Mouse (Mus musculus): Measurements from ENCODE around the gene Tmem130. TPM values are rescaled to one million over a fixed set of nuclear protein-coding genes. Genes with fewer than 3 reads are reported as not detected.

Tmem130 gene
- polyA plus RNA-seq, 1 experiment: not detected

GRCm38 (mm10) chr5:144755191-144755590, 6.4 kb downstream of the Tmem130 start:
- H3K4me3 ChIP-seq (ENCODE audit: insufficient read depth, poor library complexity, severe bottlenecking): no peak overlapping the region
- no peaks in the 10 kb centered on the region for H3K79me2 ChIP-seq (ENCODE audit: control insufficient read depth, insufficient read depth)
- peaks cover 11% of the 10 kb centered on the region for H3K27me3 ChIP-seq (ENCODE audit: control insufficient read depth, insufficient read depth, insufficient read length)
- no peak overlapping the region for H3ac ChIP-seq (ENCODE audit: control insufficient read depth, insufficient read length, low read depth)
- TF ChIP-seq CEBPB (IDR thresholded peaks at IDR 0.05; ENCODE audit: low read depth) (no peak), MYOD1 (IDR thresholded peaks at IDR 0.05; ENCODE audit: control insufficient read depth, insufficient read length, low read depth) (no peak), FOSL1 (IDR thresholded peaks at IDR 0.05; ENCODE audit: insufficient read depth, low read length, poor library complexity, severe bottlenecking) (no peak), USF1 (IDR thresholded peaks at IDR 0.05; ENCODE audit: low read depth) (no peak), MYOG (IDR thresholded peaks at IDR 0.05; ENCODE audit: control insufficient read depth, extremely low read depth, insufficient read length) (no peak), MAX (IDR thresholded peaks at IDR 0.05) (no peak), CTCF (IDR thresholded peaks at IDR 0.05; ENCODE audit: control insufficient read depth, insufficient read depth, insufficient read length) (no peak)
- H3K79me3 ChIP-seq (ENCODE audit: low read depth): no peaks in the 10 kb centered on the region
- no peaks in the 10 kb centered on the region for H3K36me3 ChIP-seq (ENCODE audit: control insufficient read depth, insufficient read depth)

- no peaks in the 10 kb centered on the region for H3K36me3 ChIP-seq (ENCODE audit: control insufficient read depth, insufficient read depth)
- H3K4me3 ChIP-seq (ENCODE audit: insufficient read depth, poor library complexity, severe bottlenecking): no peak overlapping the region
- no peak for TF ChIP-seq FOSL1 (IDR thresholded peaks at IDR 0.05; ENCODE audit: insufficient read depth, low read length, poor library complexity, severe bottlenecking)
- peak; percentile 16 for TF ChIP-seq CTCF (IDR thresholded peaks at IDR 0.05; ENCODE audit: control insufficient read depth, insufficient read depth, insufficient read length)
- TF ChIP-seq USF1 (IDR thresholded peaks at IDR 0.05; ENCODE audit: low read depth): no peak
- no peak for TF ChIP-seq MYOG (IDR thresholded peaks at IDR 0.05; ENCODE audit: control insufficient read depth, extremely low read depth, insufficient read length)
- TF ChIP-seq CEBPB (IDR thresholded peaks at IDR 0.05; ENCODE audit: low read depth): no peak
- no peak for TF ChIP-seq MAX (IDR thresholded peaks at IDR 0.05)
- no peak for TF ChIP-seq MYOD1 (IDR thresholded peaks at IDR 0.05; ENCODE audit: control insufficient read depth, insufficient read length, low read depth)
- H3K27me3 ChIP-seq (ENCODE audit: control insufficient read depth, insufficient read depth, insufficient read length): peaks cover 20% of the 10 kb centered on the region
- H3ac ChIP-seq (ENCODE audit: control insufficient read depth, insufficient read length, low read depth): no peak overlapping the region
- H3K79me3 ChIP-seq (ENCODE audit: low read depth): no peaks in the 10 kb centered on the region
- H3K79me2 ChIP-seq (ENCODE audit: control insufficient read depth, insufficient read depth): no peaks in the 10 kb centered on the region
Measured at GRCm38 (mm10) chr5:144753041-144753440, 8.6 kb downstream of the Tmem130 start.

- Histone ChIP-seq H3K27me3 (ENCODE audit: control insufficient read depth, insufficient read depth, insufficient read length) (peaks cover 18% of the 10 kb centered on the region), H3K36me3 (ENCODE audit: control insufficient read depth, insufficient read depth) (no peaks in the 10 kb centered on the region), H3ac (ENCODE audit: control insufficient read depth, insufficient read length, low read depth) (no peak overlapping the region), H3K79me2 (ENCODE audit: control insufficient read depth, insufficient read depth) (no peaks in the 10 kb centered on the region), H3K4me3 (ENCODE audit: insufficient read depth, poor library complexity, severe bottlenecking) (no peak overlapping the region), H3K79me3 (ENCODE audit: low read depth) (no peaks in the 10 kb centered on the region)
- no peak for TF ChIP-seq CEBPB (IDR thresholded peaks at IDR 0.05; ENCODE audit: low read depth)
- no peak for TF ChIP-seq FOSL1 (IDR thresholded peaks at IDR 0.05; ENCODE audit: insufficient read depth, low read length, poor library complexity, severe bottlenecking)
- TF ChIP-seq MYOD1 (IDR thresholded peaks at IDR 0.05; ENCODE audit: control insufficient read depth, insufficient read length, low read depth): no peak
- TF ChIP-seq MAX (IDR thresholded peaks at IDR 0.05): no peak
- no peak for TF ChIP-seq CTCF (IDR thresholded peaks at IDR 0.05; ENCODE audit: control insufficient read depth, insufficient read depth, insufficient read length)
- no peak for TF ChIP-seq USF1 (IDR thresholded peaks at IDR 0.05; ENCODE audit: low read depth)
- no peak for TF ChIP-seq MYOG (IDR thresholded peaks at IDR 0.05; ENCODE audit: control insufficient read depth, extremely low read depth, insufficient read length)
Measured at GRCm38 (mm10) chr5:144752432-144752831, 9.2 kb downstream of the Tmem130 start.

GRCm38 (mm10) chr5:144737101-144737500, 24.5 kb downstream of the Tmem130 start:
- H3K36me3 ChIP-seq (ENCODE audit: control insufficient read depth, insufficient read depth): no peaks in the 10 kb centered on the region

GRCm38 (mm10) chr5:144734949-144735348, 26.7 kb downstream of the Tmem130 start:
- TF ChIP-seq FOSL1 (IDR thresholded peaks at IDR 0.05; ENCODE audit: insufficient read depth, low read length, poor library complexity, severe bottlenecking): no peak
- TF ChIP-seq CTCF (IDR thresholded peaks at IDR 0.05; ENCODE audit: control insufficient read depth, insufficient read depth, insufficient read length): peak; percentile 84
- TF ChIP-seq MYOG (IDR thresholded peaks at IDR 0.05; ENCODE audit: control insufficient read depth, extremely low read depth, insufficient read length): no peak
- TF ChIP-seq CEBPB (IDR thresholded peaks at IDR 0.05; ENCODE audit: low read depth): no peak
- TF ChIP-seq MYOD1 (IDR thresholded peaks at IDR 0.05; ENCODE audit: control insufficient read depth, insufficient read length, low read depth): no peak
- TF ChIP-seq USF1 (IDR thresholded peaks at IDR 0.05; ENCODE audit: low read depth): peak; percentile 33
- no peak overlapping the region for H3ac ChIP-seq (ENCODE audit: control insufficient read depth, insufficient read length, low read depth)
- H3K79me2 ChIP-seq (ENCODE audit: control insufficient read depth, insufficient read depth): no peaks in the 10 kb centered on the region

More at GRCm38 (mm10) chr5:144737101-144737500, 24.5 kb downstream of the Tmem130 start:
- Histone ChIP-seq H3K27me3 (ENCODE audit: control insufficient read depth, insufficient read depth, insufficient read length) (peaks cover 3% of the 10 kb centered on the region), H3ac (ENCODE audit: control insufficient read depth, insufficient read length, low read depth) (no peak overlapping the region), H3K79me3 (ENCODE audit: low read depth) (no peaks in the 10 kb centered on the region), H3K4me3 (ENCODE audit: insufficient read depth, poor library complexity, severe bottlenecking) (no peak overlapping the region), H3K79me2 (ENCODE audit: control insufficient read depth, insufficient read depth) (no peaks in the 10 kb centered on the region)
- no peak for TF ChIP-seq MAX (IDR thresholded peaks at IDR 0.05)
- no peak for TF ChIP-seq CTCF (IDR thresholded peaks at IDR 0.05; ENCODE audit: control insufficient read depth, insufficient read depth, insufficient read length)
- no peak for TF ChIP-seq CEBPB (IDR thresholded peaks at IDR 0.05; ENCODE audit: low read depth)
- no peak for TF ChIP-seq MYOD1 (IDR thresholded peaks at IDR 0.05; ENCODE audit: control insufficient read depth, insufficient read length, low read depth)
- no peak for TF ChIP-seq MYOG (IDR thresholded peaks at IDR 0.05; ENCODE audit: control insufficient read depth, extremely low read depth, insufficient read length)
- TF ChIP-seq FOSL1 (IDR thresholded peaks at IDR 0.05; ENCODE audit: insufficient read depth, low read length, poor library complexity, severe bottlenecking): no peak
- no peak for TF ChIP-seq USF1 (IDR thresholded peaks at IDR 0.05; ENCODE audit: low read depth)

More at GRCm38 (mm10) chr5:144734949-144735348, 26.7 kb downstream of the Tmem130 start:
- H3K36me3 ChIP-seq (ENCODE audit: control insufficient read depth, insufficient read depth): no peaks in the 10 kb centered on the region
- H3K79me3 ChIP-seq (ENCODE audit: low read depth): no peaks in the 10 kb centered on the region
- H3K4me3 ChIP-seq (ENCODE audit: insufficient read depth, poor library complexity, severe bottlenecking): no peak overlapping the region
- H3K27me3 ChIP-seq (ENCODE audit: control insufficient read depth, insufficient read depth, insufficient read length): peaks cover 3% of the 10 kb centered on the region

All from C2C12 (cell line).